Mouse (Mus musculus): ENCODE measurements around the gene Ssr1. TPM values are rescaled to one million over a fixed set of nuclear protein-coding genes. Genes with fewer than 3 reads are reported as not detected.

The Ssr1 gene
- polyA plus RNA-seq, 1 experiment from 2014 or later: 143 TPM

- peaks cover 8% of the 10 kb centered on the region for H3K4me1 ChIP-seq (replicated peaks; ENCODE audit: control insufficient read depth, insufficient read depth, low read length)
- no peak overlapping the region for H3K4me2 ChIP-seq
- DNase-seq (ENCODE audit: low spot score) (no peak), ATAC-seq (replicated peaks; ENCODE audit: low FRiP score) (no peak)
- 84% methylated on average over 8 of the region's 8 CpGs for WGBS
- no peaks in the 10 kb centered on the region for H3K27me3 ChIP-seq (replicated peaks; ENCODE audit: control insufficient read depth, insufficient read depth, low read length)
- no peak overlapping the region for H3K27ac ChIP-seq (ENCODE audit: low read depth, low read length)
- H3K9me3 ChIP-seq (ENCODE audit: control insufficient read depth, low read length): no peaks in the 10 kb centered on the region
- no peak overlapping the region for H3K4me3 ChIP-seq (ENCODE audit: low read depth, low read length)
- H3K36me3 ChIP-seq (ENCODE audit: control insufficient read depth, insufficient read depth, low read length): peaks cover 35% of the 10 kb centered on the region
- H3K9ac ChIP-seq (ENCODE audit: low read depth, low read length): no peak overlapping the region
Observed at GRCm38 (mm10) chr13:37945392-37945791, 48.6 kb downstream of the Ssr1 start.

- no peak overlapping the region for H3K4me2 ChIP-seq
- no peak overlapping the region for H3K27ac ChIP-seq (ENCODE audit: low read depth, low read length)
- 88% methylated on average over 1 of the region's 1 CpGs for WGBS
- no peak for DNase-seq (ENCODE audit: low spot score)
- H3K27me3 ChIP-seq (replicated peaks; ENCODE audit: control insufficient read depth, insufficient read depth, low read length): no peaks in the 10 kb centered on the region
- no peaks in the 10 kb centered on the region for H3K9me3 ChIP-seq (ENCODE audit: control insufficient read depth, low read length)
- H3K4me3 ChIP-seq (ENCODE audit: low read depth, low read length): no peak overlapping the region
- H3K9ac ChIP-seq (ENCODE audit: low read depth, low read length): no peak overlapping the region
- H3K4me1 ChIP-seq (replicated peaks; ENCODE audit: control insufficient read depth, insufficient read depth, low read length): peaks cover 10% of the 10 kb centered on the region
- ATAC-seq (replicated peaks; ENCODE audit: low FRiP score): no peak
- peaks cover 26% of the 10 kb centered on the region for H3K36me3 ChIP-seq (ENCODE audit: control insufficient read depth, insufficient read depth, low read length)
Observed at GRCm38 (mm10) chr13:37944306-37944705, 49.7 kb downstream of the Ssr1 start.

- Histone ChIP-seq H3K36me3 (ENCODE audit: control insufficient read depth, insufficient read depth, low read length) (peaks cover 18% of the 10 kb centered on the region), H3K4me1 (replicated peaks; ENCODE audit: control insufficient read depth, insufficient read depth, low read length) (peaks cover 10% of the 10 kb centered on the region), H3K27me3 (replicated peaks; ENCODE audit: control insufficient read depth, insufficient read depth, low read length) (no peaks in the 10 kb centered on the region), H3K4me2 (no peak overlapping the region), H3K4me3 (ENCODE audit: low read depth, low read length) (no peak overlapping the region), H3K27ac (ENCODE audit: low read depth, low read length) (no peak overlapping the region), H3K9me3 (ENCODE audit: control insufficient read depth, low read length) (no peaks in the 10 kb centered on the region), H3K9ac (ENCODE audit: low read depth, low read length) (no peak overlapping the region)
- no peak for DNase-seq (ENCODE audit: low spot score)
- WGBS: 86% methylated on average over 3 of the region's 3 CpGs
- ATAC-seq (replicated peaks; ENCODE audit: low FRiP score): no peak
Observed at GRCm38 (mm10) chr13:37943466-37943865, 50.6 kb downstream of the Ssr1 start.

- Histone ChIP-seq H3K27ac (ENCODE audit: low read depth, low read length) (0 out of 2 replicates have a peak overlapping the region, but pooled peaks have one; percentile 1), H3K4me1 (replicated peaks; ENCODE audit: control insufficient read depth, insufficient read depth, low read length) (peaks cover 10% of the 10 kb centered on the region), H3K27me3 (replicated peaks; ENCODE audit: control insufficient read depth, insufficient read depth, low read length) (no peaks in the 10 kb centered on the region), H3K36me3 (ENCODE audit: control insufficient read depth, insufficient read depth, low read length) (peaks cover 13% of the 10 kb centered on the region), H3K4me3 (ENCODE audit: low read depth, low read length) (no peak overlapping the region), H3K9me3 (ENCODE audit: control insufficient read depth, low read length) (no peaks in the 10 kb centered on the region), H3K9ac (ENCODE audit: low read depth, low read length) (no peak overlapping the region), H3K4me2 (no peak overlapping the region)
- DNase-seq (ENCODE audit: low spot score) (no peak), ATAC-seq (replicated peaks; ENCODE audit: low FRiP score) (no peak)
- WGBS: 77% methylated on average over 4 of the region's 4 CpGs
Observed at GRCm38 (mm10) chr13:37942887-37943331, 51.1 kb downstream of the Ssr1 start.

- ATAC-seq (replicated peaks; ENCODE audit: low FRiP score) (peak; percentile 36), DNase-seq (ENCODE audit: low spot score) (no peak)
- Histone ChIP-seq H3K27me3 (replicated peaks; ENCODE audit: control insufficient read depth, insufficient read depth, low read length) (no peaks in the 10 kb centered on the region), H3K9ac (ENCODE audit: low read depth, low read length) (no peak overlapping the region), H3K9me3 (ENCODE audit: control insufficient read depth, low read length) (no peaks in the 10 kb centered on the region), H3K4me3 (ENCODE audit: low read depth, low read length) (no peak overlapping the region), H3K4me1 (replicated peaks; ENCODE audit: control insufficient read depth, insufficient read depth, low read length) (peaks cover 10% of the 10 kb centered on the region), H3K27ac (ENCODE audit: low read depth, low read length) (0 out of 2 replicates have a peak overlapping the region, but pooled peaks have one; percentile 22), H3K4me2 (no peak overlapping the region), H3K36me3 (ENCODE audit: control insufficient read depth, insufficient read depth, low read length) (peaks cover 12% of the 10 kb centered on the region)
- WGBS: 79% methylated on average over 17 of the region's 17 CpGs
Observed at GRCm38 (mm10) chr13:37941950-37942886, 51.8 kb downstream of the Ssr1 start.

GRCm38 (mm10) chr13:37941138-37941645 lies 52.8 kb downstream of the Ssr1 start:
- Histone ChIP-seq H3K36me3 (ENCODE audit: control insufficient read depth, insufficient read depth, low read length) (peaks cover 17% of the 10 kb centered on the region), H3K9me3 (ENCODE audit: control insufficient read depth, low read length) (no peaks in the 10 kb centered on the region), H3K4me2 (no peak overlapping the region), H3K9ac (ENCODE audit: low read depth, low read length) (no peak overlapping the region), H3K4me1 (replicated peaks; ENCODE audit: control insufficient read depth, insufficient read depth, low read length) (peaks cover 8% of the 10 kb centered on the region), H3K4me3 (ENCODE audit: low read depth, low read length) (no peak overlapping the region), H3K27me3 (replicated peaks; ENCODE audit: control insufficient read depth, insufficient read depth, low read length) (no peaks in the 10 kb centered on the region), H3K27ac (ENCODE audit: low read depth, low read length) (no peak overlapping the region)
- no peak for DNase-seq (ENCODE audit: low spot score)
- WGBS: 83% methylated on average over 5 of the region's 5 CpGs
- ATAC-seq (replicated peaks; ENCODE audit: low FRiP score): no peak

- Histone ChIP-seq H3K27ac (ENCODE audit: low read depth, low read length) (no peak overlapping the region; the same call in 1 of the 2 replicates), H3K4me1 (replicated peaks; ENCODE audit: control insufficient read depth, insufficient read depth, low read length) (peaks cover 8% of the 10 kb centered on the region), H3K4me3 (ENCODE audit: low read depth, low read length) (no peak overlapping the region), H3K9me3 (ENCODE audit: control insufficient read depth, low read length) (no peaks in the 10 kb centered on the region), H3K9ac (ENCODE audit: low read depth, low read length) (no peak overlapping the region), H3K4me2 (no peak overlapping the region), H3K27me3 (replicated peaks; ENCODE audit: control insufficient read depth, insufficient read depth, low read length) (no peaks in the 10 kb centered on the region), H3K36me3 (ENCODE audit: control insufficient read depth, insufficient read depth, low read length) (peaks cover 21% of the 10 kb centered on the region)
- DNase-seq (ENCODE audit: low spot score) (no peak), ATAC-seq (replicated peaks; ENCODE audit: low FRiP score) (no peak)
- 82% methylated on average over 5 of the region's 5 CpGs for WGBS
Observed at GRCm38 (mm10) chr13:37940649-37941048, 53.4 kb downstream of the Ssr1 start.

GRCm38 (mm10) chr13:37940167-37940566 lies 53.9 kb downstream of the Ssr1 start:
- Histone ChIP-seq H3K4me3 (ENCODE audit: low read depth, low read length) (no peak overlapping the region), H3K9ac (ENCODE audit: low read depth, low read length) (no peak overlapping the region), H3K36me3 (ENCODE audit: control insufficient read depth, insufficient read depth, low read length) (peaks cover 24% of the 10 kb centered on the region), H3K4me2 (no peak overlapping the region), H3K27ac (ENCODE audit: low read depth, low read length) (no peak overlapping the region), H3K4me1 (replicated peaks; ENCODE audit: control insufficient read depth, insufficient read depth, low read length) (peaks cover 8% of the 10 kb centered on the region), H3K9me3 (ENCODE audit: control insufficient read depth, low read length) (no peaks in the 10 kb centered on the region), H3K27me3 (replicated peaks; ENCODE audit: control insufficient read depth, insufficient read depth, low read length) (no peaks in the 10 kb centered on the region)
- WGBS: 69% methylated on average over 2 of the region's 2 CpGs
- ATAC-seq (replicated peaks; ENCODE audit: low FRiP score) (no peak; the same call in 1 of the 2 replicates), DNase-seq (ENCODE audit: low spot score) (no peak)
